Mouse (Mus musculus) liver, embryonic 11.5 days (tissue): ENCODE data around the gene Tbx6. TPM values are rescaled to one million over a fixed set of nuclear protein-coding genes. Genes with fewer than 3 reads are reported as not detected.

Source experiments
- ATAC-seq: fragments of 200-750 bp; cut with Nextera tagmentation; replicated peaks from 2 replicates; pipeline ENCODE4 v1.8.0; 2017; ENCODE audit warnings: moderate number of reproducible peaks, mild to moderate bottlenecking, moderate TSS enrichment, moderate library complexity; ENCODE audit not compliant: low FRiP score
- DNase-seq: peaks from one replicate; pipeline ENCODE4 v3.0.0-alpha.2; 2017; ENCODE audit warnings: low spot score
- H3K27ac ChIP-seq: fragments of 300-500 bp; sonication (generic); 2 replicates; pipeline ENCODE4 v1.5.1; 2014; ENCODE audit warnings: mild to moderate bottlenecking, low read depth, low read length, control low read depth
- H3K27me3 ChIP-seq: fragments of 300-500 bp; sonication (generic); replicated peaks from 2 replicates; pipeline ENCODE4 v1.6.1; 2014; ENCODE audit warnings: low read length, mixed read lengths; ENCODE audit not compliant: control insufficient read depth, insufficient read depth
- H3K36me3 ChIP-seq: fragments of 300-500 bp; sonication (generic); 2 replicates; pipeline ENCODE4 v1.6.1; 2014; ENCODE audit warnings: mild to moderate bottlenecking, low read length, moderate library complexity, mixed read lengths; ENCODE audit not compliant: control insufficient read depth, insufficient read depth
- H3K4me1 ChIP-seq: fragments of 300-500 bp; sonication (generic); replicated peaks from 2 replicates; pipeline ENCODE4 v1.6.1; 2014; ENCODE audit warnings: low read length, mixed read lengths; ENCODE audit not compliant: control insufficient read depth, insufficient read depth
- H3K4me2 ChIP-seq: fragments of 300-500 bp; sonication (generic); 2 replicates; pipeline ENCODE4 v1.6.1; 2014; ENCODE audit warnings: mild to moderate bottlenecking, control low read depth, moderate library complexity
- H3K4me3 ChIP-seq: fragments of 300-500 bp; sonication (generic); 2 replicates; pipeline ENCODE4 v1.5.1; 2014; ENCODE audit warnings: low read depth, low read length, control low read depth
- H3K9ac ChIP-seq: fragments of 300-500 bp; sonication (generic); 2 replicates; pipeline ENCODE4 v1.6.1; 2014; ENCODE audit warnings: low read depth, low read length, control low read depth
- H3K9me3 ChIP-seq: fragments of 300-500 bp; sonication (generic); 2 replicates; pipeline ENCODE4 v1.6.1; 2016; ENCODE audit warnings: low read length, inconsistent platforms, mixed read lengths; ENCODE audit not compliant: control insufficient read depth
- WGBS: fragments of 180-500 bp; shearing (Covaris S2); extraction: QIAGEN DNeasy Blood & Tissue Kit; methylation state at CpG from one replicate; pipeline ENCODE4 v1.1.7; 2014; 5-methylcytosine and 5-hydroxymethylcytosine counted together
- polyA plus RNA-seq: library from polyadenylated mRNA; unstranded; fragments of >200 nt; fragmentation: Nextera tagmentation; extraction: Ambion mirVana; gene quantifications from 2 replicates; pipeline ENCODE4 v1.2.1, GENCODE M21; 2014

The Tbx6 gene
- polyA plus RNA-seq, 1 experiment from 2014 or later = 0.22 TPM

DNA sequence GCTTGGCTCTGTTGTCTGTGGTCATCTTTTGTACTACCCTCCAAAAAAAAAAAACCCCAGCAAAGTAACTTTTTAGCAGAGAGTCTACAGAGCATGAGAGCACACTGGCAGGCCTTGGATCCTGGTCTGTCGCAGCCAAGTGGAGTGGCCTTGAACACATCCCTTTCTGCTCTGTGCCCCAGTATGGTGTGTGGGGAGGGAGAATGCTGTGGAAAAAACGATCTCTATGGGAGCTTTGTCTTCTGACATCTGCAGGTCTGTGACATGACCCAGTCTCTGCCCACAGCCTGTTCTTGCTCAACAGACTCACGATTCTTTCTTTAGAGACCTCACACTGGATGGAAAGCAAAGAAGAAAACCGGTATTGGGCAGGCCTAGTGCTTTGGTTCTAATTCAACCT is 20.3 kb upstream of the Tbx6 start:
- peak overlapping the region; percentile 86 for H3K27ac ChIP-seq
- DNase-seq (no peak), ATAC-seq (no peak)
- H3K9ac ChIP-seq = 0 out of 2 replicates have a peak overlapping the region, but pooled peaks have one; percentile 2
- H3K36me3 ChIP-seq = peaks cover 15% of the 10 kb centered on the region; the same call in 1 of the 2 replicates
- H3K4me3 ChIP-seq = peak overlapping the region; percentile 79
- no peaks in the 10 kb centered on the region for H3K9me3 ChIP-seq
- 59% methylated on average over 4 of the region's 4 CpGs for WGBS
- H3K27me3 ChIP-seq = no peaks in the 10 kb centered on the region
- peaks cover 38% of the 10 kb centered on the region for H3K4me1 ChIP-seq
- H3K4me2 ChIP-seq = peak overlapping the region; percentile 97

DNA sequence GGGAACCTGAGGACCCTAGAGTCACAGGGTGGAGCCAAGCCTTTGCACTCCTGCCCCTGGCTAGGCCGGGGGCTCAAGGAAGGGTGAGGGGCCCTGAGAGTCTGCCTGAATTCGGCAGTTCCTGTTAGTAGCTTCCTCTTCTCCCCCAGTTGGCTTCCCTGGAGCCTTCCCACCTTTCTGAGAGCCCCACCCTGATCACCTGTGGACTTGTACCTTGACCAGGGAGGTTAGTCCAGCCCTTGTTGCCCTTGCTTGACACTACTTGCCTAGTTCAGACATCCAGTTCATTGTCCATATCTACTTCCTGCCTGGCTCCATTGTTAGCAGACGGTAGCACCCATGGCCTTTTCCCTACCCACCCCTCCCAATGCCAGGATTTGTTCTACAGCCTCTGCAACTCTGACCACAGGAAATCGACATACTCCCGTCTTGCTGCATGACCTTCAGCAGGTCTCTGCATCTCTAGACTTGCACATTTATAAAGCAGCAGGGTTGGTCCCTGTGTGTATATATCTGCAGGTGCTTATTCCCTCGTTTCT is 19.7 kb upstream of the Tbx6 start:
- peaks cover 17% of the 10 kb centered on the region; the same call in 1 of the 2 replicates for H3K36me3 ChIP-seq
- H3K4me1 ChIP-seq = peaks cover 38% of the 10 kb centered on the region
- no peak for DNase-seq
- H3K9me3 ChIP-seq = no peaks in the 10 kb centered on the region
- H3K4me3 ChIP-seq = no peak overlapping the region
- 0 out of 2 replicates have a peak overlapping the region, but pooled peaks have one; percentile 23 for H3K27ac ChIP-seq
- no peaks in the 10 kb centered on the region for H3K27me3 ChIP-seq
- no peak overlapping the region for H3K9ac ChIP-seq
- WGBS = 54% methylated on average over 6 of the region's 6 CpGs
- peak overlapping the region; percentile 97 for H3K4me2 ChIP-seq
- no peak for ATAC-seq

DNA sequence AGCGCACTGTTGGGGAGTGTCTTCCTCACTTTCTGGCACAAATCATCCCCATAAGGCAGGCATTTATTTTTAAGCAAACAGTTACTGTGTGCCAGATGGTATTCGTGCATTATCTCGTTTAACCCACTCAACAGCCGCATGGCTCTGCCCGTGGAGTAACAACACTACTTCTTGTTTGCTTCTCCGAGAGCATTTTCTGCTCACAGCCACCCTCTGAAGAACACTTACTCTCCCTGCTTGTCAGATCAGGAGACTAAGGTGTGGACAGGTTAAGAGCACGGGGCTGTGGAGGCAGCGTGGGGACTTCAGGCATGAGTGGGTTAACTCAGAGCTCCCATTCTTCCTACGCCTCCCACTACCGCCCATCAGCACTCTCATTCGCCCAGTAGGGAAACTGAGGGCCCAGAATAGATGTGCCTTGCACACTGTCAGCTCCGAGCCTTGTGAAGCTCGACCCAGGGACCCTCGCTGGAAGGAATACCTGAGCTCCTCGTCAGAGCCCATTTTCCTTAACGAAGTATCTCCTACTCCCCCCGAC is 18.7 kb upstream of the Tbx6 start:
- Histone ChIP-seq H3K9ac (no peak overlapping the region), H3K27me3 (no peaks in the 10 kb centered on the region), H3K4me2 (no peak overlapping the region), H3K36me3 (peaks cover 18% of the 10 kb centered on the region; the same call in 1 of the 2 replicates), H3K27ac (no peak overlapping the region), H3K4me3 (no peak overlapping the region), H3K9me3 (no peaks in the 10 kb centered on the region), H3K4me1 (peaks cover 38% of the 10 kb centered on the region)
- WGBS = 63% methylated on average over 17 of the region's 17 CpGs
- ATAC-seq = no peak
- DNase-seq = no peak

DNA sequence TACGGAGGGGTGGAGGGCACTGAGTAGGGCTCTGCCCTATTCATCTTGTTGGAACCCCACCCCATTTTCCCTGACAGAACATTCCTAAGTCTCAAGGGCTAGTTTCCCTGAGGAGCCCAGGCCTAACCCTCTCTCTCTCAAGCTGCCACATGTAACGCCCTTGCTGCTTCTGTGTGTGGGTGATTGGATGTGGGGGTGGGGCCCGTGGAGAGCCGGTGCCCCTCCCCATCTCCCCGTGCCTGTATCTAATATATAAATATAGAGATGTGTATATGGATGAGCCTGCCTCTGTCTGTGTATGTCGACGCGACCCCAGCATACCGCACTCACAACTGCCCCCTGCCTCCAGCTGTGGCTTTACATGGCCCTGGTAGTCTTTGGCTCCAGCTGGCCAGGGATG is 15.7 kb upstream of the Tbx6 start:
- H3K36me3 ChIP-seq = peaks cover 23% of the 10 kb centered on the region
- no peak overlapping the region for H3K9ac ChIP-seq
- H3K9me3 ChIP-seq = no peaks in the 10 kb centered on the region
- no peak overlapping the region for H3K4me3 ChIP-seq
- no peak overlapping the region for H3K27ac ChIP-seq
- DNase-seq (no peak), ATAC-seq (peak; percentile 29; the same call in 1 of the 2 replicates)
- H3K4me2 ChIP-seq = no peak overlapping the region
- no peaks in the 10 kb centered on the region for H3K27me3 ChIP-seq
- H3K4me1 ChIP-seq = peaks cover 30% of the 10 kb centered on the region
- 75% methylated on average over 9 of the region's 9 CpGs for WGBS

DNA sequence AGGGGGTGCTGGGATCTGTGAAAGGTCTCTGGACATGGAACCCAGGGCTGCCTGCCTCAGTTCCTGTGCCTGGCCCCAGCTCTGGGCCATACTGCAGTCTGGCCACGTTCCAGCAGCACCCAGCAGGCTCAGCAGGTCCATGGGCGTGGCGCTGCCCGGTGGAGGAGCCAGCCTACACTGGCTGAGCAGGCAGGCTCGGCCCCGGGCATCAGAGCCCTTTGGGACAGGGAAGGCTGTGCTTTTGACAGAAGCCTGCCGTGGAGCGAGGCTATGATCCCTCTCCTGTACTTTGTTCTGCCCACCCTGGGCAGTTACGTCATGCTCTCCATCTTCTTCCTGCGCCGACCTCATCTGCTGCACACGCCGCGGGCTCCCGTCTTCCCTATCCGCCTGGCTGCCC is 15.1 kb upstream of the Tbx6 start, which contains the start of gene Gdpd3:
Gene Gdpd3 (plus strand): TSS at position 134 of the 400 bp plus-strand sequence.
- H3K9ac ChIP-seq = no peak within 1 kb of the TSS
- H3K4me3 ChIP-seq = no peak within 1 kb of the TSS
- H3K4me2 ChIP-seq = no peak within 1 kb of the TSS
- H3K27ac ChIP-seq = no peak within 1 kb of the TSS
- WGBS = 84% methylated on average over 16 of the region's 16 CpGs
- H3K9me3 ChIP-seq = no peaks in the 10 kb centered on the region
- DNase-seq = no peak
- H3K4me1 ChIP-seq = peaks cover 23% of the 10 kb centered on the region
- H3K27me3 ChIP-seq = no peaks in the 10 kb centered on the region
- H3K36me3 ChIP-seq = peaks cover 23% of the 10 kb centered on the region
- ATAC-seq = no peak

DNA sequence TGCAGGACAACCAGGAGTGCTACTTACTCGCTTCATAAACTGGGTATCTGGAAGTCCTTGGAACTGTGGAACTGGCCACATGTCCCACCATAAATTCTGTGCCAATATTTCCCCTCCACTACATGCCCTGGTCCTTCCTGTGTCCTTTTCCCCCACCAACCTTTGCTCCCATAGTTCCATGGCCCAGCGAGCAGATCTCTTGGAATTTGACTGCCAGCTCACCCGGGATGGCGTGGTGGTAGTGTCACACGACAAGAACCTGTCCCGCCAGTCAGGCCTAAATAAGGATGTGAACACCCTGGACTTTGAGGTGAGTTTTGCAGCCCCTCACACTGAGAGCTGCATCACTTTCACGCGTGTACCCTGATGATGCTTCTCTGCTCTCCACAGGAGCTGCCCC is 14.3 kb upstream of the Tbx6 start:
- ATAC-seq (no peak), DNase-seq (no peak)
- no peak overlapping the region for H3K27ac ChIP-seq
- no peaks in the 10 kb centered on the region for H3K27me3 ChIP-seq
- H3K9me3 ChIP-seq = no peaks in the 10 kb centered on the region
- no peak overlapping the region for H3K9ac ChIP-seq
- 91% methylated on average over 8 of the region's 8 CpGs for WGBS
- H3K36me3 ChIP-seq = peaks cover 23% of the 10 kb centered on the region
- H3K4me2 ChIP-seq = no peak overlapping the region
- no peak overlapping the region for H3K4me3 ChIP-seq
- peaks cover 15% of the 10 kb centered on the region for H3K4me1 ChIP-seq

DNA sequence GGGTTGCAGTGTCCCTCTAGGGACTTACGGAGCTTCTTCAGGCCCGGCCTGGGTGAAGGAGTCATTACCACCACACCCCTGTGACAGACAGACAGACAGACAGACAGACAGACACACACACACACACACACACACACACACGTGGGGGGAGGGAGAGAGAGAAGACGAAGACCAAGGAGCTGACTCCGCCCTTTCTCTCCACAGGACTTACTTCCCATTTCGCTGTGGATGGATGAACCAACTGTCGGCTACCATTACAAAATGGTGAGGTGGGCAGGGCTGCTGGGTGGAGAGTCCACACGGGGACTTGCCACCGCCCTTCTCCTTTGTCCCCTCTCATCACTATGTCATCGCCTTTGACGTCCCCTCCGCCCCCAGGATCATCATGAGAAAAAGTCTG is 10.5 kb upstream of the Tbx6 start:
- H3K36me3 ChIP-seq = peaks cover 18% of the 10 kb centered on the region
- H3K27me3 ChIP-seq = no peaks in the 10 kb centered on the region
- DNase-seq (no peak), ATAC-seq (no peak)
- no peak overlapping the region for H3K4me3 ChIP-seq
- H3K9ac ChIP-seq = no peak overlapping the region
- no peak overlapping the region for H3K4me2 ChIP-seq
- H3K9me3 ChIP-seq = no peaks in the 10 kb centered on the region
- peaks cover 10% of the 10 kb centered on the region for H3K4me1 ChIP-seq
- WGBS = 71% methylated on average over 12 of the region's 12 CpGs
- H3K27ac ChIP-seq = no peak overlapping the region

DNA sequence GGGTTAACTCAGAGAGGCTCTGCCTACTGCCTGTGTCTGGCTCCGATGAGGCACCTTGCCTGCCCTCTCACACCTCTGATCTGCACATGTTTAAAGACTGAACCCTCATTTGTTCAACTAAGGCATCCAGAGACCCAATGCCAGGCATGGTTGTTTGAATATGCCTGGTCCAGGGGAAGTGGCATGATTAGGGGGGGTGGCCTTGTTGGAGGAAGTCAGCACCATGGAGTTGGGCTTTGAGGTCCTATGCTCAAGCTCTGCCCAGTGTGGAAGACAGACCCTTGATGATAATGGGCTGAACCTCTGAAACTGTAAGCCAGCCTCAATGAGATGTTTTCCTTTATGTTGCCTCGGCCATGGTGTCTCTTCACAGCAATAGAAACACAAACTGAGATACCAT is 7.9 kb upstream of the Tbx6 start:
- no peaks in the 10 kb centered on the region for H3K9me3 ChIP-seq
- no peak for DNase-seq
- H3K27ac ChIP-seq = no peak overlapping the region
- peaks cover 10% of the 10 kb centered on the region for H3K36me3 ChIP-seq
- WGBS = 73% methylated on average over 2 of the region's 2 CpGs
- H3K27me3 ChIP-seq = no peaks in the 10 kb centered on the region
- H3K4me3 ChIP-seq = no peak overlapping the region
- H3K4me2 ChIP-seq = no peak overlapping the region
- no peak overlapping the region for H3K9ac ChIP-seq
- ATAC-seq = no peak
- H3K4me1 ChIP-seq = peaks cover 26% of the 10 kb centered on the region

DNA sequence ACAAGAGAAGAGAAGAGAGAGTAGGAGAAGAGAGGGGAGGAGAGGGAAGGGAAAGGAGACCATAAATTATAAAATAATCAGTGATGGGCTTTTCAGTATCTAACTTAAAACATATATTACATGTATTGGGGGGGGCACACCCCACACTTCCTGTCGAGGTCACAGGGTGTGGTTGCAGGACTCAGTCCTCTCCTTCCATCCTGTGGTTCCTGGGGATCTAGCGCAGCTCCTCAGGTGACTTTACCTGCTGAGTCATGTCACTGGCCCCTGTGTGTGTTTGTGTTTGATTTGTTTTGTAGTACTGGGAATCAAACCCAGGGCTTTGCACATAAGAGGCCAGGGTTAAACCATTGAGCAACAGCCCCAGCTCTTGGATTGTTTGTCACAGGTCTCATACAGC is 6.8 kb upstream of the Tbx6 start:
- H3K36me3 ChIP-seq = peaks cover 10% of the 10 kb centered on the region
- DNase-seq (no peak), ATAC-seq (no peak)
- no peaks in the 10 kb centered on the region for H3K9me3 ChIP-seq
- peaks cover 26% of the 10 kb centered on the region for H3K4me1 ChIP-seq
- no peaks in the 10 kb centered on the region for H3K27me3 ChIP-seq
- no peak overlapping the region for H3K27ac ChIP-seq
- WGBS = 57% methylated on average over 2 of the region's 2 CpGs
- no peak overlapping the region for H3K4me3 ChIP-seq
- H3K9ac ChIP-seq = no peak overlapping the region
- H3K4me2 ChIP-seq = no peak overlapping the region
